Mouse (Mus musculus) stomach, postnatal 0 days (tissue): ENCODE results near the gene Dock7.

ENCODE experiments used
- CTCF ChIP-seq: IDR thresholded peaks from 2 replicates; pipeline ENCODE4 v1.5.1; 2016; ENCODE audit warnings: antibody characterized with exemption, low read depth, mild to moderate bottlenecking, moderate library complexity
- EP300 ChIP-seq: optimal IDR thresholded peaks from 2 replicates; pipeline ENCODE3; 2016; ENCODE audit warnings: antibody characterized with exemption

- TF ChIP-seq CTCF (no peak), EP300 (no peak)
Observed at GRCm38 (mm10) chr4:99011039-99011438, 109.7 kb downstream of the Dock7 start.
